Mouse (Mus musculus): ENCODE results near the gene Ociad2. TPM values are rescaled to one million over a fixed set of nuclear protein-coding genes. Genes with fewer than 3 reads are reported as not detected.

Gene Ociad2
- polyA plus RNA-seq, 1 experiment from 2014 or later = 162 TPM

GRCm38 (mm10) chr5:73379908-73380307 lies 39.1 kb upstream of the Ociad2 start:
- H3K4me1 ChIP-seq (replicated peaks; ENCODE audit: control insufficient read depth, insufficient read depth) = no peaks in the 10 kb centered on the region

GRCm38 (mm10) chr5:73376491-73376890 lies 35.7 kb upstream of the Ociad2 start:
- Histone ChIP-seq H3K27ac (replicated peaks) (no peak overlapping the region), H3K4me1 (replicated peaks; ENCODE audit: control insufficient read depth, insufficient read depth) (no peaks in the 10 kb centered on the region), H3K4me2 (replicated peaks; ENCODE audit: low read depth) (no peak overlapping the region), H3K9me3 (ENCODE audit: control insufficient read depth, low read length) (no peaks in the 10 kb centered on the region), H3K27me3 (ENCODE audit: control insufficient read depth, insufficient read depth, low read length) (no peaks in the 10 kb centered on the region), H3K4me3 (ENCODE audit: low read depth, low read length) (no peak overlapping the region), H3K9ac (ENCODE audit: low read length) (no peak overlapping the region), H3K36me3 (ENCODE audit: control insufficient read depth, insufficient read depth, low read length) (no peaks in the 10 kb centered on the region)
- TF ChIP-seq CTCF (IDR thresholded peaks at IDR 0.05; ENCODE audit: low read depth) = no peak
- TF ChIP-seq EP300 (optimal IDR thresholded peaks at IDR 0.05) = no peak
- DNase-seq (ENCODE audit: low spot score) (no peak), ATAC-seq (ENCODE audit: low FRiP score, low TSS enrichment) (no peak)
- 86% methylated on average over 7 of the region's 7 CpGs for WGBS

More at GRCm38 (mm10) chr5:73379908-73380307, 39.1 kb upstream of the Ociad2 start:
- peak; percentile 89 for DNase-seq (ENCODE audit: low spot score)
- ATAC-seq (ENCODE audit: low FRiP score, low TSS enrichment) = peak; percentile 82
- no peaks in the 10 kb centered on the region for H3K27me3 ChIP-seq (ENCODE audit: control insufficient read depth, insufficient read depth, low read length)
- no peaks in the 10 kb centered on the region for H3K36me3 ChIP-seq (ENCODE audit: control insufficient read depth, insufficient read depth, low read length)
- no peak overlapping the region for H3K27ac ChIP-seq (replicated peaks)
- H3K4me3 ChIP-seq (ENCODE audit: low read depth, low read length) = no peak overlapping the region
- H3K9me3 ChIP-seq (ENCODE audit: control insufficient read depth, low read length) = no peaks in the 10 kb centered on the region
- no peak overlapping the region for H3K9ac ChIP-seq (ENCODE audit: low read length)
- no peak overlapping the region for H3K4me2 ChIP-seq (replicated peaks; ENCODE audit: low read depth)
- TF ChIP-seq CTCF (IDR thresholded peaks at IDR 0.05; ENCODE audit: low read depth) (peak; percentile 93), EP300 (optimal IDR thresholded peaks at IDR 0.05) (no peak)
- 33% methylated on average over 3 of the region's 3 CpGs for WGBS

GRCm38 (mm10) chr5:73376041-73376440 lies 35.2 kb upstream of the Ociad2 start:
- DNase-seq (ENCODE audit: low spot score) (no peak), ATAC-seq (ENCODE audit: low FRiP score, low TSS enrichment) (no peak)
- no peak overlapping the region for H3K27ac ChIP-seq (replicated peaks)
- no peak overlapping the region for H3K9ac ChIP-seq (ENCODE audit: low read length)
- no peaks in the 10 kb centered on the region for H3K36me3 ChIP-seq (ENCODE audit: control insufficient read depth, insufficient read depth, low read length)
- TF ChIP-seq EP300 (optimal IDR thresholded peaks at IDR 0.05) (no peak), CTCF (IDR thresholded peaks at IDR 0.05; ENCODE audit: low read depth) (no peak)
- H3K4me2 ChIP-seq (replicated peaks; ENCODE audit: low read depth) = no peak overlapping the region
- H3K27me3 ChIP-seq (ENCODE audit: control insufficient read depth, insufficient read depth, low read length) = no peaks in the 10 kb centered on the region
- WGBS = 64% methylated on average over 9 of the region's 9 CpGs
- no peaks in the 10 kb centered on the region for H3K4me1 ChIP-seq (replicated peaks; ENCODE audit: control insufficient read depth, insufficient read depth)
- H3K9me3 ChIP-seq (ENCODE audit: control insufficient read depth, low read length) = no peaks in the 10 kb centered on the region
- no peak overlapping the region for H3K4me3 ChIP-seq (ENCODE audit: low read depth, low read length)

DNA sequence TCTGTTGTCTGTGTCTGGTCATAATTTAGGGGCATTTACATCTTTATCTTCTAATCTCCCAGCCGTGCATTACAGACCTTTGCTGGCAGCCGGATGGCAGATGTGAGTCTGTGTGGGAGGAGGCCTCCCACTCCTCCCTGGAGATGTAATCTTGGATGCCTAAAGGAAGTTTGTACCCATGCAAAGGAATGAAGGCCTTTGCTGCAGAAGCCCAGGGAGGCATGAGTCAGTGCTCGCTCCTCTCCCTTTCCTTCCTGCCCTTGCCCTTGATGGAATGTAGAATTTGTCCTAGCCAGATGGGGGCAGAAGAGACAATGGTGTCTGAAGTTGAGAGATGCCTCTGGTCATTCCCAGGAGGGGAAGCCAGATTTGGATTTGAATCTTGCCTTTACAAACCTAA lies 32.4 kb upstream of the Ociad2 start:
- Histone ChIP-seq H3K9ac (ENCODE audit: low read length) (no peak overlapping the region), H3K4me3 (ENCODE audit: low read depth, low read length) (no peak overlapping the region), H3K27me3 (ENCODE audit: control insufficient read depth, insufficient read depth, low read length) (no peaks in the 10 kb centered on the region), H3K27ac (replicated peaks) (no peak overlapping the region), H3K4me1 (replicated peaks; ENCODE audit: control insufficient read depth, insufficient read depth) (no peaks in the 10 kb centered on the region), H3K4me2 (replicated peaks; ENCODE audit: low read depth) (no peak overlapping the region), H3K9me3 (ENCODE audit: control insufficient read depth, low read length) (no peaks in the 10 kb centered on the region), H3K36me3 (ENCODE audit: control insufficient read depth, insufficient read depth, low read length) (no peaks in the 10 kb centered on the region)
- TF ChIP-seq CTCF (IDR thresholded peaks at IDR 0.05; ENCODE audit: low read depth) = peak; percentile 24; the same call in 1 of the 2 replicates
- TF ChIP-seq EP300 (optimal IDR thresholded peaks at IDR 0.05) = no peak
- ATAC-seq (ENCODE audit: low FRiP score, low TSS enrichment) (no peak), DNase-seq (ENCODE audit: low spot score) (no peak)
- 47% methylated on average over 3 of the region's 3 CpGs for WGBS

- 55% methylated on average over 5 of the region's 5 CpGs for WGBS
- H3K27me3 ChIP-seq (ENCODE audit: control insufficient read depth, insufficient read depth, low read length) = no peaks in the 10 kb centered on the region
- no peaks in the 10 kb centered on the region for H3K9me3 ChIP-seq (ENCODE audit: control insufficient read depth, low read length)
- no peak overlapping the region for H3K27ac ChIP-seq (replicated peaks)
- H3K4me2 ChIP-seq (replicated peaks; ENCODE audit: low read depth) = no peak overlapping the region
- no peak overlapping the region for H3K4me3 ChIP-seq (ENCODE audit: low read depth, low read length)
- no peaks in the 10 kb centered on the region for H3K36me3 ChIP-seq (ENCODE audit: control insufficient read depth, insufficient read depth, low read length)
- H3K4me1 ChIP-seq (replicated peaks; ENCODE audit: control insufficient read depth, insufficient read depth) = no peaks in the 10 kb centered on the region
- DNase-seq (ENCODE audit: low spot score) (no peak), ATAC-seq (ENCODE audit: low FRiP score, low TSS enrichment) (no peak)
- no peak overlapping the region for H3K9ac ChIP-seq (ENCODE audit: low read length)
- TF ChIP-seq EP300 (optimal IDR thresholded peaks at IDR 0.05) (no peak), CTCF (IDR thresholded peaks at IDR 0.05; ENCODE audit: low read depth) (no peak)
These were observed 31.8 kb upstream of the Ociad2 start for GRCm38 (mm10) chr5:73372601-73373000.

DNA sequence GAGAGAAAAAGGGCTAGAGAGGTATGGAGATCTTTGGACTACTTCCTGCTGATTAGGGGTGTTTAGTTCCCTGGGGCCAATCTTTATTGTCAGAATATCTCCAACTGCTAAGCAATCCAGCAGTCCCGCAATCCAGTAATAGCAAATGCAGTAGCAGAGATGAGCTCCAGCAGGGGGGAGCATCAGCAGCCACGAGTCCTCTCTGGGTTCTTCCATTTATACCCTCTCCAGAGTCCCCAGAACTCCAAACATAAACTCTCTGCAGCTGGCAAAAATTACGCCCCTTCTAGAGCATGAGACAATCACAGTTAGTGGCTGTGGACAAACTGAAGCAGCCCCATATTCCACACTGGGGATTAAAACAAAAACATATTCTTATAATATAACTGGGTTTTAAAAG lies 28.9 kb upstream of the Ociad2 start:
- ATAC-seq (ENCODE audit: low FRiP score, low TSS enrichment) = no peak
- Histone ChIP-seq H3K9me3 (ENCODE audit: control insufficient read depth, low read length) (no peaks in the 10 kb centered on the region), H3K4me2 (replicated peaks; ENCODE audit: low read depth) (no peak overlapping the region), H3K9ac (ENCODE audit: low read length) (no peak overlapping the region), H3K4me1 (replicated peaks; ENCODE audit: control insufficient read depth, insufficient read depth) (no peaks in the 10 kb centered on the region), H3K27me3 (ENCODE audit: control insufficient read depth, insufficient read depth, low read length) (no peaks in the 10 kb centered on the region), H3K36me3 (ENCODE audit: control insufficient read depth, insufficient read depth, low read length) (no peaks in the 10 kb centered on the region), H3K4me3 (ENCODE audit: low read depth, low read length) (no peak overlapping the region), H3K27ac (replicated peaks) (0 out of 2 replicates have a peak overlapping the region, but pooled peaks have one; percentile 41)
- 52% methylated on average over 3 of the region's 3 CpGs for WGBS
- TF ChIP-seq EP300 (optimal IDR thresholded peaks at IDR 0.05) (no peak), CTCF (IDR thresholded peaks at IDR 0.05; ENCODE audit: low read depth) (no peak)
- DNase-seq (ENCODE audit: low spot score) = no peak

Measured in stomach, postnatal 0 days (tissue).